Mouse (Mus musculus): ENCODE results near the gene Ogfrl1.
"Not testable (repeated sequence)": the region's sequence is repeated elsewhere in the genome, so short reads cannot be mapped to it uniquely, and the experiment has no call there.

The Ogfrl1 gene

GRCm38 (mm10) chr1:23397623-23398022 lies at the start of gene Ogfrl1:
Ogfrl1 (minus strand) TSS chr1:23397772.
- no peak for DNase-seq

DNA sequence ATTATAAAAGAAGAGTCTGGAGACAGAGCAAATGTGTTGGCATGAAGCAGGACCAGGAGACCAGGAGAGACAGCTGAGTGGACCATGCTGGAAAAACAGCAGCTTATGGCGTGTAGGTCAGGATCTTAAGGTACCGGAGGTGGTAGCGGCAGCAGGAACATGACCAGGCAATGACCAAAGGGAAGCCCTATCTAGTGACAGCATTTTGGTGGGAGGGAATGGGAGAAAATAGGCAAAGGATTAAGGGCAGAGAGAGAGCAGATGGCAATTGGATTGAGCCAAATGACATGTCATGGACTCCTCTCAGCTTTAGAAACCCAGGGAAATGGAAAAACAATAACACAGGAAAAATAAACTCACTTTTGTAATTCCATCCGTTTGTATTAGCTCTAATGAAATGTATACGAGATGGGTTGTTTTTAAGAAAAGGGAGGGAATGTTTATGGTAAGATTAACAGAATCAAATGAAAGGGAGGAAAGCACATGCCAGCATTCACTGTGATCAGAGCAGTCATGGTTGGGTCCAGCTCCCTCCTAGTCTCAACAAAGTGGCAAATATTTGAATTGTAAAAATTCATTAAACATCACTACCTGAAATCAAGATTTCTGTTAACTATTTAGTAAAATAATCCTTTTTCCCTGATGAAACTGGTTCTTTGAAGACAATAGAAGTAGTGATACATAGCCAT lies 48.3 kb upstream of the Ogfrl1 start:
- no peak for DNase-seq

- no peak for DNase-seq
These were observed 36.0 kb upstream of the Ogfrl1 start for GRCm38 (mm10) chr1:23433612-23434011.

GRCm38 (mm10) chr1:23426447-23426846 lies 28.9 kb upstream of the Ogfrl1 start:
- no peak for DNase-seq

- no peak for DNase-seq
These were observed 21.4 kb upstream of the Ogfrl1 start for GRCm38 (mm10) chr1:23418941-23419340.

GRCm38 (mm10) chr1:23418059-23418458 lies 20.5 kb upstream of the Ogfrl1 start:
- DNase-seq = no peak

- DNase-seq = no peak
These were observed 20.0 kb upstream of the Ogfrl1 start for GRCm38 (mm10) chr1:23417562-23417961.

DNA sequence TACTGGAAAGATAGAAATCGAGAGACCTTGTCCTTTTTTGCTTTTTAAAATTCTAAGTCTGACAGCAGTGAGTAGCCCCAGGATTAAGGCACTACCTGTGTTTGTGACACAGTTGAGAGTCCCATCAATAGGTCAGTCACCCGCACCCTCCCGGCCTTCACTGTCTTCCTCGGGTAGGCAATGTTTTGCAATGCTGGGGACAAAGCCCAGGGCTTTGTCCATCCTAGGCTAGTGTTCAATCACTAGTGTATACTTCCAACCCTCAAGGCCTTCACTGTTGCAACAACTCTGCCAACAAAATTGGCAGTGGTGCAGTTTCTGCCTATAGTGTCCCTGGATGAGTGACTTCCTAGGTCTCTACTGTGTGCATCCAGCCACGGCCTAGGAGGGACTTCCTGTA lies 14.0 kb upstream of the Ogfrl1 start:
- no peak for DNase-seq

DNA sequence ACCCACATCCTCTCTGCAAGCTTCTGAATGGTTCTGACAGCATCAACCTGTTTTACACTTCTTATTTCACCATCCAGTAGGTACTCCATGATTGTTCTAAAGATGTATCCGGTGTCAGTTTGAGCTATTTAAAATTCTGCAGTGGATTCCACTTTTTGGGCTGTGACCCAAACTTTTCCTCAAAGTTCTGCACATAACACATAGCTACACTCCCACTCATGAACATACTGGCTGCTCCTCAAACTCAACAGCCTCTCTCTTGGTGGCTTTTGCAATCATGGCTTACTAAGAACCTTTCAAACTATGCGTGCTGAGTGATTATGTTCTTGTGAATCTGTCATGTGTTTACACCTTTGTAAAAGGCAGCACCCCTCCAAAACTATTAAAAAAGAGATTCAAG lies 12.4 kb upstream of the Ogfrl1 start:
- DNase-seq = no peak

- DNase-seq = no peak
These were observed 4.8 kb upstream of the Ogfrl1 start for GRCm38 (mm10) chr1:23402401-23402800.

- no peak for DNase-seq
These were observed 2.0 kb upstream of the Ogfrl1 start for GRCm38 (mm10) chr1:23399552-23399951.

- DNase-seq = not testable (repeated sequence)
These were observed 3.2 kb downstream of the Ogfrl1 start for GRCm38 (mm10) chr1:23394356-23394755.

DNA sequence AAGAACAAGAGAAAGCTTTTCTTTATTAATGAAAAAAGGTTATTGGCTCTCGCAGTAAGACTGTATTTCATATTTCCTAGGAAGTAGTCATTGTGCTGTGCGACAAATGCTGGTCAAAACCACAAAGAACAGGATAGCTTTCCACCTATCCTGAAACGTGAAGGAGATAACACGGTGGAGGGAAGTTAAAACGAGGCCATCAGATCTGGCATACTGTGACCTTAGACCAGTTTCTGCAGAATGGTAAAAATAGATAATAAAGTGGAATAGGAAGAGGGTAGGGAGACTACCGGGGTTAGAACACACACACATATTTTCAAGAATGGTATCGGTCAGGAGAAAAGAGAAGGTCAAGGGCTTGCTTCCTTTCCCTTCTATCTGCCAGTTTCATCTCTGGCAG lies 5.8 kb downstream of the Ogfrl1 start:
- no peak for DNase-seq

- DNase-seq = no peak
These were observed 13.2 kb downstream of the Ogfrl1 start for GRCm38 (mm10) chr1:23384326-23384725.

GRCm38 (mm10) chr1:23382806-23383653 lies 14.5 kb downstream of the Ogfrl1 start:
- DNase-seq = peak; percentile 80 to 84

DNA sequence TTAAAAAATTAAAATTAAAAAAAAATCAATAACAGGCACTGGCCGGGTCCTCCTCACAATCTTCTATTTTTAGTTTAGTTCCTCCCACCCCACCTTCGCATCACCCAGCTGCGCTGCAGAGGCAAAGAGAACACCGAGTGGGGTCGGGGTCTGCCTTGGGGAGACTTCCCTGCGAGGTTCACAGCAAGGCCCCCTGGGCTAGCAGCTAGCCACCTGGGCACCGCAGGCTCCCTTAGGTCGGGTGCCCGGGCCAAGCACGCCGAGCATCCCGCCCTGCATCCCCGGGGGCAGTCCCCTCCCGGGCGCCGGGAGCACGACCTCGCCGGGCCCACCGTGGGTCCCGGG lies 15.1 kb downstream of the Ogfrl1 start:
- no peak for DNase-seq

- no peak for DNase-seq
These were observed 15.5 kb downstream of the Ogfrl1 start for GRCm38 (mm10) chr1:23382037-23382436.

GRCm38 (mm10) chr1:23379911-23380740 lies 17.4 kb downstream of the Ogfrl1 start:
- DNase-seq = no peak

DNA sequence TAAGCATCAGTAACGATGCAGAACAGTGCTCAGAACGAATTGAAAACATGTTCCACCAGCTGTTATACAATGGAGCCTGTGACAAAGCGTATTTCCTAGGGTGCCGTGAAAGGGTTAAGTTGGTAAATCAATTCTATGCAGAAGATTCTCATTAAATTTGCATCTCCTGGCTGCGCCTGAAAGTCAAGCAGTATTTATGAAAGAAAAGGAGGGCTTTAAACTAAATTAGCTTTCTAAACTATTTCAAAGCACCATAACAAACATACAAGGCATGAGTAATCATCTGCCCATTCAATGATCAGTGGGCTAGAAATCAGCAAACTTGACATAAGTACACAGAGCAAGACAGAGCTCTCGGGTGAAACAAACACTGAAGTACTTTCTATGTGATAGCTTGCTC lies 18.3 kb downstream of the Ogfrl1 start:
- no peak for DNase-seq

- DNase-seq = no peak
These were observed 20.0 kb downstream of the Ogfrl1 start for GRCm38 (mm10) chr1:23377572-23377971.

DNA sequence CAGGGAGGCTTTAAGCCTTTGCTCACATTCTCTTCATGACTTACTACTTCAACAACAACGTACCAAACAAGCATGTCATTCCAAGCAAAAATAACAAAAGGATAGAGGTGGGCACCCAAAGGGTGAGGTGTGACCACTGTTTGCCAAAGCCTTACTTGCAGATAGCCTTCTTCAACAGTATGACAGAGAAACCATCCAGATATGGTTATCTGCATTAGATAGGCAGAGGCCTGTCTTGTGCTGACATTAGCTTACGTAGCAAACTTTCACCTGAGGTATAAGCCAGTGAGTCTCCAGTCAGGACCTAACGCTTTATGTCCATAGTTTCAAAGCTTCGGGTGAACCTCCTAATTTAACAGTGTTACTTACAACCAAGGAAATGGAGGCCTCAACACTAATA lies 23.4 kb downstream of the Ogfrl1 start:
- DNase-seq = no peak

GRCm38 (mm10) chr1:23365614-23366013 lies 32.0 kb downstream of the Ogfrl1 start:
- no peak for DNase-seq

DNA sequence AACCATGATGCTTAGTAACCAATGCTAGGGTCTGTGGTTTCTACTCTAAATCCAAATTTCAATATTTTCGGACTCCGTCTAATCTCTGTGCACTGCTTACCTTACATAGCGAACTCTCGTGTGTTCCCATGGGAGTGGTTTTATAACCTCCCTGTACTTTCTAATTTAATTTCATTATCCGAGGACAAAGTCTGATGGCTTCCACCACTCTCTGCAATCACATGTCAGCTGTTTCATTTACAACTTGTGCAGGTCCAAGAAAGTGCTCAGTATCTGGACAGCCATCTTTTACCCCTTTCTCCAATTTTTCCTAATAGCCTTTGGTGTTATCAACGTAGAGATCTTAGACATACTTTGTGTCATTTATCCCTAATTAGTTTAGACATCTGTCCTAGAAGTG lies 44.7 kb downstream of the Ogfrl1 start:
- DNase-seq = no peak

DNA sequence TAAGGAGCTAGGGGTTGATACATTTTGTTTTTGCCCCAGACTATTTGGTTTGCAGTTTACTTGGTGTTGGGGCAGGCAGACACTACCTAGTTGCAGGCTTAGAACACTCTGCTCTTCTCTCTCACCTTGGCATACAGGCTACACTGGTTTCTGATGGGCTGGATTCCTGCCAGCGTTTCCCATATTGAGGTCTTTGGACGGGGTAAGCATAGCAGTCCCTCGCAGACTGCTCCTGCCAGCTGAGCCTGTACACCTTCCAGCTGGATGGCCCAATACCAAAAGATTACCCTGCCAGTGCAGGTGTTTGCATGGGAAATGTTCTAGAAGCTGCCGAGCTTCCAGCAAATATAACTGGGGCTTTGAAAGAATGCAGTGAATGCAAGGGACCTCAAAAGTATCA lies 45.8 kb downstream of the Ogfrl1 start:
- no peak for DNase-seq

Measured in thymus, postnatal 36 days (tissue).